ENCODE assay signal across 22 mouse cellular contexts in genomic region chr6:117267906-117268305, GRCm38 (mm10).
DNase-seq lines count a peak whose midpoint lies in the region; ATAC-seq lines count a peak whose summit lies in the region.
"Had no signal": no experiment of that assay in that cellular context is flagged by ENCODE, and none has a peak within 500 bp of the region (broad histone marks: within the 10 kb centered on the region; RNA-seq: fewer than 3 reads in every experiment).

No protein-coding gene starts in this region.

- no peak overlapping the region for H3K27ac ChIP-seq in lung, embryonic 16.5 days (ENCODE audit: low read length)
- H3K27ac ChIP-seq: embryonic facial prominence, embryonic 15.5 days; forebrain, embryonic 15.5 days; heart, embryonic 10.5 days; hindbrain, embryonic 12.5 days had no signal

- no peaks in the 10 kb centered on the region for H3K27me3 ChIP-seq in lung, embryonic 16.5 days (ENCODE audit: control insufficient read depth, insufficient read depth, low read depth, low read length)
- H3K27me3 ChIP-seq: embryonic facial prominence, embryonic 15.5 days; forebrain, embryonic 15.5 days; hindbrain, embryonic 12.5 days had no signal

- H3K4me2 ChIP-seq in lung, embryonic 16.5 days (ENCODE audit: low read depth, low read length), result no peak overlapping the region
- H3K4me2 ChIP-seq: embryonic facial prominence, embryonic 15.5 days; forebrain, embryonic 15.5 days; hindbrain, embryonic 12.5 days had no signal

- peaks cover 8% of the 10 kb centered on the region for H3K4me1 ChIP-seq in lung, embryonic 16.5 days (replicated peaks; ENCODE audit: control insufficient read depth, insufficient read depth, low read length)
- H3K4me1 ChIP-seq: hindbrain, embryonic 12.5 days had no signal

- H3K9ac ChIP-seq in lung, embryonic 16.5 days (ENCODE audit: low read length), result no peak overlapping the region
- H3K9ac ChIP-seq: embryonic facial prominence, embryonic 15.5 days; forebrain, embryonic 15.5 days; hindbrain, embryonic 12.5 days had no signal

- DNase-seq in heart, adult 11 months, result peak; percentile 50
- DNase-seq in heart, adult 9 months (ENCODE audit: low spot score in 2 of 2), result no peak
- no peak for DNase-seq in lung, postnatal 14 days
- peak; percentile 21 for DNase-seq in brain, adult 2 months (ENCODE audit: low read depth, low spot score)
- peak; percentile 6 for DNase-seq in telencephalon, adult 2 months (ENCODE audit: low read depth, low spot score)
- no peak for DNase-seq in spleen, adult 12 weeks (ENCODE audit: low spot score)
- DNase-seq in thymus, postnatal 25 days, result no peak
- DNase-seq: adrenal gland, adult 8-10 months; adrenal gland, postnatal 36 days; cerebellum, adult 11 months; cerebellum, adult 8-10 months; cerebellum, postnatal 14 days; embryo, embryonic 11 days; gastrocnemius, postnatal 25 days; heart, postnatal 10 days; heart, postnatal 4 days had no signal

- peak; percentile 43; the same call in 1 of the 2 replicates for ATAC-seq in lung, embryonic 16.5 days (ENCODE audit: low read depth)
- ATAC-seq: forebrain, embryonic 15.5 days; hindbrain, embryonic 16.5 days had no signal

- H3K36me3 ChIP-seq in lung, embryonic 16.5 days (ENCODE audit: control insufficient read depth, insufficient read depth, low read length), result no peaks in the 10 kb centered on the region
- H3K36me3 ChIP-seq: embryonic facial prominence, embryonic 15.5 days; forebrain, embryonic 15.5 days; heart, embryonic 10.5 days; hindbrain, embryonic 12.5 days had no signal

- no peaks in the 10 kb centered on the region for H3K9me3 ChIP-seq in lung, embryonic 16.5 days (ENCODE audit: control insufficient read depth, low read length)
- H3K9me3 ChIP-seq: embryonic facial prominence, embryonic 15.5 days; forebrain, embryonic 15.5 days; heart, embryonic 10.5 days; hindbrain, embryonic 12.5 days had no signal

- 20% methylated on average over 1 of the region's 1 CpGs for WGBS in lung, embryonic 16.5 days

- no peak overlapping the region for H3K4me3 ChIP-seq in lung, embryonic 16.5 days (ENCODE audit: low read length)
- H3K4me3 ChIP-seq: embryonic facial prominence, embryonic 15.5 days; forebrain, embryonic 15.5 days; heart, embryonic 10.5 days; hindbrain, embryonic 12.5 days had no signal

Comparison
In these comparisons a context has a peak if more than half of its experiments do, and no peak if none do; other contexts are left out.
1. DNase-seq: peak in heart, adult 11 months (single experiment), brain, adult 2 months (single experiment) and telencephalon, adult 2 months (single experiment); none in heart, adult 9 months (0 of 2), lung, postnatal 14 days (single experiment), spleen, adult 12 weeks (single experiment) and thymus, postnatal 25 days (single experiment).